Mouse (Mus musculus) midbrain, embryonic 13.5 days (tissue): ENCODE measurements around the gene Gm15217. TPM values are rescaled to one million over a fixed set of nuclear protein-coding genes. Genes with fewer than 3 reads are reported as not detected.

Source experiments
- ATAC-seq: fragments of 200-750 bp; cut with Nextera tagmentation; 2 replicates; pipeline ENCODE4 v1.8.0; 2017; ENCODE audit warnings: mild to moderate bottlenecking, moderate TSS enrichment, moderate library complexity
- H3K27ac ChIP-seq: fragments of 300-500 bp; sonication (generic); 2 replicates; pipeline ENCODE4 v1.5.1; 2015; ENCODE audit warnings: inconsistent platforms, mild to moderate bottlenecking, moderate library complexity
- H3K27me3 ChIP-seq: fragments of 300-500 bp; sonication (generic); 2 replicates; pipeline ENCODE4 v1.6.1; 2015; ENCODE audit warnings: mild to moderate bottlenecking, inconsistent platforms
- H3K36me3 ChIP-seq: fragments of 300-500 bp; sonication (generic); 2 replicates; pipeline ENCODE4 v1.6.1; 2015; ENCODE audit warnings: mild to moderate bottlenecking, inconsistent platforms
- H3K4me1 ChIP-seq: fragments of 300-500 bp; sonication (generic); replicated peaks from 2 replicates; pipeline ENCODE4 v1.6.1; 2015; ENCODE audit warnings: inconsistent platforms
- H3K4me2 ChIP-seq: fragments of 300-500 bp; sonication (generic); replicated peaks from 2 replicates; pipeline ENCODE4 v1.6.1; 2015; ENCODE audit warnings: moderate library complexity, mild to moderate bottlenecking, inconsistent platforms
- H3K4me3 ChIP-seq: fragments of 300-500 bp; sonication (generic); replicated peaks from 2 replicates; pipeline ENCODE4 v1.5.1; 2015; ENCODE audit warnings: mild to moderate bottlenecking, inconsistent platforms
- H3K9ac ChIP-seq: fragments of 300-500 bp; sonication (generic); replicated peaks from 2 replicates; pipeline ENCODE4 v1.6.1; 2015; ENCODE audit warnings: mild to moderate bottlenecking, inconsistent platforms
- H3K9me3 ChIP-seq: fragments of 300-500 bp; sonication (generic); 2 replicates; pipeline ENCODE4 v1.6.1; 2016; ENCODE audit warnings: mild to moderate bottlenecking, inconsistent platforms
- WGBS: fragments of 180-500 bp; shearing (Covaris S2); methylation state at CpG from one replicate; pipeline ENCODE4 v1.1.7; 2015; 5-methylcytosine and 5-hydroxymethylcytosine counted together
- polyA plus RNA-seq: library from polyadenylated mRNA; unstranded; fragments of >200 nt; fragmentation: Nextera tagmentation; extraction: Ambion mirVana; gene quantifications from 2 replicates; pipeline ENCODE4 v1.2.1, GENCODE M21; 2015

The Gm15217 gene
- polyA plus RNA-seq, 1 experiment from 2014 or later, result not detected

- H3K27me3 ChIP-seq, result peaks cover 96% of the 10 kb centered on the region
- ATAC-seq, result no peak
- WGBS, result under 1% methylated on average over 39 of the region's 39 CpGs
Observed at GRCm38 (mm10) chr14:46385701-46386477, 6.7 kb downstream of the Gm15217 start.

GRCm38 (mm10) chr14:46386478-46387356 lies 7.5 kb downstream of the Gm15217 start:
- Histone ChIP-seq H3K4me2 (peak overlapping the region; percentile 85), H3K27me3 (peaks cover 96% of the 10 kb centered on the region), H3K4me1 (peaks cover 50% of the 10 kb centered on the region), H3K9me3 (no peaks in the 10 kb centered on the region), H3K36me3 (no peaks in the 10 kb centered on the region), H3K27ac (no peak overlapping the region), H3K9ac (peak overlapping the region; percentile 55), H3K4me3 (peak overlapping the region; percentile 53)
- ATAC-seq, result peak; percentile 19
- under 1% methylated on average over 28 of the region's 28 CpGs for WGBS

More at GRCm38 (mm10) chr14:46385701-46386477, 6.7 kb downstream of the Gm15217 start:
- Histone ChIP-seq H3K9me3 (no peaks in the 10 kb centered on the region), H3K9ac (peak overlapping the region; percentile 42; the same call in 1 of the 2 replicates), H3K36me3 (no peaks in the 10 kb centered on the region), H3K4me1 (peaks cover 50% of the 10 kb centered on the region), H3K27ac (no peak overlapping the region), H3K4me3 (peak overlapping the region; percentile 53), H3K4me2 (peak overlapping the region; percentile 85)

- Histone ChIP-seq H3K9me3 (no peaks in the 10 kb centered on the region), H3K27ac (no peak overlapping the region), H3K4me3 (peak overlapping the region; percentile 53), H3K9ac (peak overlapping the region; percentile 55), H3K4me2 (peak overlapping the region; percentile 85), H3K27me3 (peaks cover 96% of the 10 kb centered on the region), H3K36me3 (no peaks in the 10 kb centered on the region), H3K4me1 (peaks cover 50% of the 10 kb centered on the region)
- ATAC-seq, result peak; percentile 86
- 0% methylated on average over 27 of the region's 27 CpGs for WGBS
Observed at GRCm38 (mm10) chr14:46387357-46387671, 8.1 kb downstream of the Gm15217 start.

GRCm38 (mm10) chr14:46387821-46388481 lies 8.7 kb downstream of the Gm15217 start:
- Histone ChIP-seq H3K27me3 (peaks cover 95% of the 10 kb centered on the region), H3K9ac (peak overlapping the region; percentile 55), H3K4me2 (peak overlapping the region; percentile 85), H3K9me3 (no peaks in the 10 kb centered on the region), H3K4me1 (peaks cover 50% of the 10 kb centered on the region), H3K27ac (no peak overlapping the region), H3K4me3 (peak overlapping the region; percentile 53), H3K36me3 (no peaks in the 10 kb centered on the region)
- WGBS, result under 1% methylated on average over 40 of the region's 41 CpGs
- ATAC-seq, result peak; percentile 39

- ATAC-seq, result no peak
- peak overlapping the region; percentile 53 for H3K4me3 ChIP-seq
- peaks cover 50% of the 10 kb centered on the region for H3K4me1 ChIP-seq
- H3K4me2 ChIP-seq, result peak overlapping the region; percentile 85
- WGBS, result under 1% methylated on average over 27 of the region's 27 CpGs
- no peaks in the 10 kb centered on the region for H3K9me3 ChIP-seq
- H3K9ac ChIP-seq, result no peak overlapping the region
- H3K27ac ChIP-seq, result no peak overlapping the region
- peaks cover 94% of the 10 kb centered on the region for H3K27me3 ChIP-seq
- no peaks in the 10 kb centered on the region for H3K36me3 ChIP-seq
Observed at GRCm38 (mm10) chr14:46388636-46389035, 9.4 kb downstream of the Gm15217 start.

GRCm38 (mm10) chr14:46389438-46390248 lies 10.4 kb downstream of the Gm15217 start:
- peaks cover 50% of the 10 kb centered on the region for H3K4me1 ChIP-seq
- peak overlapping the region; percentile 30 for H3K4me3 ChIP-seq
- H3K27me3 ChIP-seq, result peaks cover 90% of the 10 kb centered on the region
- no peak for ATAC-seq
- H3K27ac ChIP-seq, result no peak overlapping the region
- 7% methylated on average over 24 of the region's 24 CpGs for WGBS
- no peak overlapping the region; the same call in 1 of the 2 replicates for H3K9ac ChIP-seq
- H3K9me3 ChIP-seq, result no peaks in the 10 kb centered on the region
- no peaks in the 10 kb centered on the region for H3K36me3 ChIP-seq
- H3K4me2 ChIP-seq, result peak overlapping the region; percentile 55

- peaks cover 83% of the 10 kb centered on the region for H3K27me3 ChIP-seq
- no peak within 1 kb of the TSS for H3K27ac ChIP-seq
- H3K4me1 ChIP-seq, result peaks cover 46% of the 10 kb centered on the region
- H3K9me3 ChIP-seq, result no peaks in the 10 kb centered on the region
- no peak for ATAC-seq
- peak within 1 kb of the TSS; percentile 30 for H3K4me3 ChIP-seq
- H3K4me2 ChIP-seq, result peak within 1 kb of the TSS; percentile 55
- 1% methylated on average over 26 of the region's 26 CpGs for WGBS
- H3K36me3 ChIP-seq, result no peaks in the 10 kb centered on the region
- H3K9ac ChIP-seq, result no peak within 1 kb of the TSS; the same call in 1 of the 2 replicates
Observed at GRCm38 (mm10) chr14:46390249-46390775, 11.1 kb downstream of the Gm15217 start, which contains the start of gene Bmp4. Bmp4 (minus strand) TSS chr14:46390669.

- Histone ChIP-seq H3K9ac (no peak overlapping the region), H3K9me3 (no peaks in the 10 kb centered on the region), H3K4me2 (no peak overlapping the region), H3K27me3 (peaks cover 79% of the 10 kb centered on the region), H3K36me3 (no peaks in the 10 kb centered on the region), H3K27ac (no peak overlapping the region), H3K4me3 (no peak overlapping the region), H3K4me1 (peaks cover 32% of the 10 kb centered on the region)
- no peak for ATAC-seq
- WGBS, result 59% methylated on average over 6 of the region's 6 CpGs
Observed at GRCm38 (mm10) chr14:46391621-46392170, 12.5 kb downstream of the Gm15217 start.

GRCm38 (mm10) chr14:46398091-46398695 lies 19.0 kb downstream of the Gm15217 start:
- Histone ChIP-seq H3K9ac (no peak overlapping the region), H3K27me3 (peaks cover 50% of the 10 kb centered on the region), H3K4me1 (peaks cover 11% of the 10 kb centered on the region), H3K36me3 (no peaks in the 10 kb centered on the region), H3K4me3 (peak overlapping the region; percentile 29), H3K27ac (no peak overlapping the region), H3K9me3 (no peaks in the 10 kb centered on the region), H3K4me2 (peak overlapping the region; percentile 48)
- WGBS, result 4% methylated on average over 27 of the region's 27 CpGs
- 0 out of 2 replicates have a peak, but pooled peaks have one; percentile 11 for ATAC-seq

- no peak overlapping the region for H3K27ac ChIP-seq
- 54% methylated on average over 2 of the region's 2 CpGs for WGBS
- H3K4me1 ChIP-seq, result peaks cover 11% of the 10 kb centered on the region
- no peak overlapping the region for H3K4me2 ChIP-seq
- H3K9ac ChIP-seq, result no peak overlapping the region
- ATAC-seq, result no peak
- no peaks in the 10 kb centered on the region for H3K9me3 ChIP-seq
- H3K27me3 ChIP-seq, result peaks cover 42% of the 10 kb centered on the region
- H3K4me3 ChIP-seq, result no peak overlapping the region
- H3K36me3 ChIP-seq, result no peaks in the 10 kb centered on the region
Observed at GRCm38 (mm10) chr14:46399925-46400324, 20.7 kb downstream of the Gm15217 start.
